Mouse (Mus musculus) retina, adult 2 months (tissue): Measurements from ENCODE around the gene Gm10273.

Source experiments
- DNase-seq: peaks from one replicate; pipeline ENCODE4 v3.0.0-alpha.2; 2012; ENCODE audit warnings: low read depth, low spot score

The Gm10273 gene

DNA sequence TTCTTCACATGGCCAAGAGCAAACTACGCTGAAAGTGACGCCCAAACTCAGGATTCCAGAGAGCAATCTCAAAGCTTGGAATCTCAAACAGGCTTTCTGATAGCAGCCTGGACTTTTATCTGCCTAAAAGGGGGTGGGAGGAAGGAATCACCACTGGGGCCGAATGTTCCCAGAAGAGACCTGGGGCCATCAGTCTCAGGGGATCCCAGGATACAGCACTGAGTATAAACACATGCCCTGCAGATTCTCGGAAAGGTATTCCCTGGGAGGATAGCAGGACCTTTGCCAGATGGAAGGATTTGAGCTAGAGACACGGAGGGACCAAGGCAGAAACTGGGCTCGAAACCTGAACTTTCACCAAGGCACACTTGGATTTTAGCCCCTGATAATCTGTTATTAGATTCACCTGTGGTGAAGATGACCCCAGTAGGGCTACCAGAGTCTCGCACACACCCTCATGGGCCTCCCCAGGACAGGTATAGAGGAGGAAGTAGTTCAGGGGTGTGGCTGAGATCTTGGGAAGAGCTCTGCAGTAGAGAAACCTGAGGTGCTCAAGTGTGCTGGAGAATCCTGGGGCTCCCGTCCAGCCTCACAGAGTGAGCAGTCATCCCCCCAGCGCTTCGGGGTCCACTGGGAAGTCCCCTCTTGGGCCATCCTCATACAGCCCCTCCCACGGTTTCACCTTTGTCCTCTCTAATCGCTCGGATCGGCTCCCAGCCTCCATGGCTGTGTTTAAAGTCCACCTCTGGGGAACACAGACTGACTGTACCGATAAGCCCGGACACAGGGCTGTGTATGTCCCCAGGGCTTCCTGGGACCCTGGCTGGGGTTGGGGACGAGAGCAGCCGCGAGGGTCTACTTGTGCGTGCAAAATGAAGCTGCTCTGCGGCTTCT is 7.7 kb downstream of the Gm10273 start, which contains the start of gene Pla2g12b:
Gene Pla2g12b, plus strand, starts transcription at position 762 of the 894 bp plus-strand sequence.
- no peak for DNase-seq

DNA sequence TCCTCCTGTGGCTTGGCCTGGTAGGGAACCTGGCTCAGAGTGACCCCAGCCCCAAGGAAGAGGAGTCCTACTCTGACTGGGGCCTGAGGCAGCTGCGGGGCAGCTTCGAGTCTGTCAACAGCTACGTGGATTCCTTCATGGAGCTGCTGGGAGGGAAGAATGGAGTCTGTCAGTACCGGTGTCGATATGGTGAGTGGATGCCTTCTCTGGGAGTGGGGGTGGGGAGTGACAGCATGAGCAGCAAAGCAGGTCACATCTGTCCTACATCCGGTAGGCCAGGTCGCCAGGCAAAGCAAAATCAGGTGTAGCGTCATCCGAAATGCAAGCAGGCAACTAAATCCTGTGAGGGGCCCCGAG is 8.3 kb downstream of the Gm10273 start:
- DNase-seq = peak; percentile 13

DNA sequence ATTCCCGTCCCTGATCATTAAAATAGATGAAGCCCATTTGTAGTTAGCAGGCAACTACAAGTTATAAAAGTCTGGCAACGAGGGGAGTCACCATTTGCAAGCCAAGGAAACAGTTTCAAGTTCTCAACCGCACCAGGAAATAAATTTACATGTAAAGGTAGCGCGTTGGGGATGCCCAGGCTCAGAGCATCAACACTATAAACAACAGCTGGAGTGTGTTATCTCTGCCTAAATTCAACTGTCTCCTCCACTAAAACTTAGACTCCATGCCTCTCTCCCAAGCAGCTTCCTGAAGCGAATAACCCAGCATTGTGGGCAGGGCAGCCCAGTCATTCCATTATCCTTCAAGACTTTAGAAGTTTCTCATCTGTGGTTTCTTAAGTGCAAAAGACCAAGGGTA is 13.1 kb downstream of the Gm10273 start:
- no peak for DNase-seq

DNA sequence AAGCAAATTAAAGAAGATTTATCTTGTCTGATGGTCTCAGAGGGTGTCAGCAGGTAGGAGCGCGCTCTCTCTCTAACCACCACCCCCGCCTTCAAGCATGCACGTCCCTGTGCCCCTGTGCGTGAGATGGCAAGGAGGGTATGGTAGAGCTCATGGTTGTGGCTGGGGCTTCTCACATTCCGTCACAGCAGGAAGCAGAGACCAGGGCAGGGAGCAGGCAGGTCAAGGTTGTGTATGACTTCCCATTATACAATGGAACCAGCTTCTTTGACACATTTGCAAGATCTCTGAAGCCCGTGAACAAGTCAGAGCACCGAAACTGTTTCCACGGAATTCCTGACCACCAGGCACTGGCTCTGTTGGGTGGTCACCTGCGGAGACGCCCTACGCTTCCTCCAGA is 14.8 kb downstream of the Gm10273 start:
- DNase-seq = no peak

DNA sequence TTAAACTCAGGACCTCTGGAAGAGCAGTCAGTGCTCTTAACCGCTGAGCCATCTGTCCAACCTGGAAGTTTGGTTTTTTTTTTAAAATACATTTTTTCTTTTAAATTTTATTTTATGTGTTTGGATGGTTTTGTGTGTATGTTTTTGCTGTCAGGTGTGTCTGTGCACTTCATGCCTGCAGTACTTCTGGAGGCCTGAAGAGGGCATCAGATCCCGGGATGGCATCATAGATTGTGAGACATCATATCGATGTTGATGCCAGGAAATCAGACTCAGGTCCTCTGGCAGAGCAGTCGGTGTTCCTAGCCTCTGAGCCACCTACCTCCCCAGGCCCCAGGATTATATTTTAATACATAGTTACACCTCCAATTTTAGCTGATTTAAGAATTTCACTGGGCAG is 18.3 kb downstream of the Gm10273 start:
- DNase-seq = no peak

DNA sequence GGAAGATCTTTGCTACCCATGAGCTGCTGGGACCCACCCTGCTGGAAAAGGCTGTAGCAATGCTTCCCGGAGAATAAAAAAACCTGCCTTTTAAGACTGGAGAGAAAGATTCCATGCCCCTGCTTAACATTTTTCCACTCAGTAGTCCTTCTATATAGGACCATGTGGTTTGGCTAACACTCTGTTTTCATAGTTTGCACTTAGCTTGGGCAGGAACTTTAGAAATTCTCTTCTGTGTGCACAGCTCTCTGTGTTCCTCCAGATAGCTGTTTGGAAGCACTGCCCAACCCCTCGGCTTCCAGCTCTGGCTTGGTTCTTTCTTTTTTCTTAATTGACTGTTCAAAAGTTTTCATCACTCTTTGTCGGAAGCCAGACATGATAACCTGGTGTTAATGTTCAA is 21.2 kb downstream of the Gm10273 start:
- DNase-seq = no peak

DNA sequence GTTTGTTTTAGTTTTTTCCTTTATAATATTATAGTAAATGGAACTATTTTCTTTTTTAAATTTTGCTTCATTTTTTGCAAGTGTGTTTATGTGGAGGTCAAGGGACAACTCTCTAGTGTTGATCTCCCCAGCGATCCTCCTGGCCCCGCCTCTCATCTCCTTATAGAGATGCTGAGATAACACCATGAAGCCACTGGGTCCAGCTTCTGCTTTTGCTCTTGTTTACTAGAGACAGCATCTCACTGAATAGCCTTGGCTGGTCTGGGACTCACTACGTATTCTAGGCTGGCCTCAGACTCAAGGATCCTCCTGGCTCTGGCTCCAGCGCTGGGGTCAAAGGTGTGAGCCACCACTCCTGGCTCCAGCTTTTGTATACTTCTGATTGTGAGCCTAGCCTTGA is 24.1 kb downstream of the Gm10273 start:
- no peak for DNase-seq

DNA sequence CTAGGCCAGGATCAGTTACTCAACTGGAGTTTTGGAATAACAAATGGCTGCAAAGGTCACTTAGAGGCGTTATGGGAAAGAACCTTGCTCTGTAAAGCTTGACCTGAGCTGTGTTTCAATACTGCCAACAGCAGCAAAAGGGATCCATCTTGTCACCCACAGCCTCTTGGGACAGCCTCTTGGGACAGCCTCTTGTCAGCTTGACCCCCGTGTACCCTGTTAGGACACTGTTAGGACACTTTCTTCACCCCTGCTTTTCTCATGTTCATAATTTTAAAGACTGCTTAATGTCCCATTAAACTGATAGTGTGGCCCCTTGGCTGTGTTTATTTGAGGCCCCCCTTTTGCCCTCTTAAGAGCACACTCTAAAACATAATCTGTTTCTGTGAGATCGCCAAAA is 29.0 kb downstream of the Gm10273 start:
- DNase-seq = no peak

DNA sequence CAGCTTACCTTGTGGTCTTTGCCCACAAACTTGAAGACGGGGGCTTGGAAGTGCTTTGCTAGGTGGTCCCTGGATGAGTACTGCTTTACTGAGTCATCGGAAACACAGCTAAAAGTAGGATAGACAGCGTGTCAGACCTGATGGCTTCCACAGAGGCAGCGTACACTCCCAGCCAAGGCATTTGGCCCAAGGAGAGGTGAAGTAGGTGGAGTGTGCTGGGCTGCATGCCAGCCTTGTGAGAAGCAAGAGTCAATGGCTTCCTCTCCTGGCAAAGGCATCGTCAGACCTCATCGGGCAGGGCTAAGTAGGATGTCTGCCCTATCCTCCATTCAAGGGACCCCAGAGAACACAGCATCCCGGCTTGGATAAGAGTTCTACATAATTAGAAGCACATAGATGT is 29.9 kb downstream of the Gm10273 start:
- DNase-seq = no peak

DNA sequence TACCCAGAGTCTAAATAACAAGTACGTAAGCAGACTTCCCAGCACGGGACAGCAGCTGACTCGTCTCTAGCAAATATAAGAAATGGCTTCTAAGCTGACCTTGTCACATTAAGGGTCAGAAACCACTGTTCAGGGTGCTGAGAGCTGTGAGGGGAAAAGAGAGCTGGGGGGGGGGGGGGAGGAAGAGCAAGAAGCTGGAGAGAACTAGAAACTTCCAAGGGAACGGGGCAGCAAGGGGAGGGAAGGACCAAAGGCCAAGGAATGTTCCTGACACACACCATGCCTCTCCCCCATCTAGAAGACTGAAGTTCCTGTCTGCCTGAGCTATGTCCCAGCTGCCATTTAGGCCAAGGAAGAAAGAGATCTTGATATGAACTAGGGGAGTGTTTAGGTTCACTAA is 30.9 kb downstream of the Gm10273 start:
- no peak for DNase-seq

DNA sequence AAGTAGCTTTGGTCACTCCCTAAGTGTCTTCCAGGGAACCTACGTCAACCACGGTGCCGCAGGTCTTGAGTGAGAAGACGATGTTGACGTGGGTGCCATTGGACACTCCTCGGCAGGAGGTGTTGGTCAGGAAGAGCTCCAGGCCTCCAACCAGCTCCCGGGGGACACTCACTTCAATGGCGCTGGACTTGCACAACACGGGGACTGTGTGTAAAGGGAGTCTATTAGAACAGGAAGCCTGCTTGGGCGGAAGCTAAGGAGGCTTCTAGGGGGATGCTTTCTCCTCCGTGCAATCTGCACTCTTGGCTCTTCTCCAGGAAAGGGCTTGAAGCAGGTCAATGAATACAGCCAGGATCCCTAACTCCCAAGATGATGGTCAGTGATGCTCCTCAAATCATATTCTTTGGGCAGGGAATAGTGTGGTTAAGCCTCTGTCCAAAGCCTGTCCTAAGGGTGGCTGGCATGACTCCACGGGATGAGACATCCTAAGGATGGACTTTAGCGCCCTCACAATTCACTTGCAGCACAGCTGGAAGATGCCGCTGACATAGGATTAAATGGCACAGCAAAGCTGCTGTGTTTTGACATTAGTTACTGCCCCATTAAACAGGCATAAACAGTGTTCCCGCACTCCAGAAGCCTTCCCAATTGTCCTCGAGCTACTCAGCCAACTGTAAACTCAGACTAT is 34.2 kb downstream of the Gm10273 start:
- no peak for DNase-seq

DNA sequence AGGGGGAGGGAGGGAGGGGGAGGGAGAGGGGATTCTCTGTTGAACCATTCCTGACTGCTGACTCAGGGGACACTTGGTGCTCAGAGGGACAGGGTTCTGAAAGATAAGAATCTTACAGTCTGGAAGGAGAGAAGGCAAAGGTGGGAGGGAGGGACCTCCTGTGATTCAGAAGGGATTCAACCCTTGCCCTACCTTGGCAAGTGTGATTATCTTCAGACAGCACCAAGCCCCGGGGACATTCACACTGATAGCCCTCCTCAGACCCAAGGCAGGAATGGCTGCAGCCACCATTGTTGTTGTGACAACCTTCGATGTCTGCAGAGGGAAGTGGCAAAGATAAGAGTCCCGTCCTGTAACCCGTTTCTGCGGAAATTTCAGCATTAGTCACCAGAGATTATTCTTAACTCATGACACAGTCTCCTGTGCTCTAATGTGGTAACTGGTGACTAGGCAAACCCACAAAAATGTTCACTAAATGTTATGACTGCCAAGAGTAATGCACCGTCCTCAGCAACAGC is 35.3 kb downstream of the Gm10273 start:
- no peak for DNase-seq

DNA sequence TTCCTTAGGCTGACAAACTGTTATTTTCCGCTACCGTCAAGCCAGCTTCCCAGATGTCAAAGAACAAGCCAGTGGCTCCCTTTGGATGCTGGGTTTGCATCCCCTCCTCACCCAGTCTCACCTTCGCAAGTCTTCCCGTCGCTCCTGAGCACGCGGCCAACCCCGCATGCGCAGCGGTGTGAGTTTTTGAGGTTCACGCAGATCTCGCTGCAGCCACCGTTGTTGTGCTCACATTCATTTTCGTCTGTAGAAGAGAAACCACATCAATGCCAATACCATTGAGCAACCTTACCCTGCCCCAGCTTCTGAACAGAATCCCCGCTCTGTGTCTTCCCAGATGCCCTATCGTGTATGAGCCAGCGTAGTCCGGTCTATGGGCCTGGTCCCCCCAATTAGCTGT is 40.3 kb downstream of the Gm10273 start:
- no peak for DNase-seq

DNA sequence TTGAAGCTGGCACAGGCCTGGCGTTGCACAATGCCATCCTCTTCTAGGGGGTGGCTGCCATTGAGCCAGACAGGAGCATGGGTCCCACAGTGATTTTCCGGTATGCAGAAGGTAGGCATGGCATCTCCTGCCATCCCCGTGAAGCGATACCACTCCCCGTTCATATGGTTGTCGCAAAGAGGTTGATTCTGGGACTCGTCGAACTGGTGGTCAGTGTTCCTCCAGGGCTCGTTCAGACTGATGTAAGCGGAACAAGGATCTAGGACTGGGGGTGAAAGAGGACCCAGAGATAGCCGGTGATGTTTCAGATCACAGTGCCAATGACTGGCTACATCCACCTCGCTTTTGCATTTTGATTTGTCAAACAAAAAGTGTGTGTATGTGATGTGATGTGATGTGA is 43.2 kb downstream of the Gm10273 start:
- DNase-seq = no peak

DNA sequence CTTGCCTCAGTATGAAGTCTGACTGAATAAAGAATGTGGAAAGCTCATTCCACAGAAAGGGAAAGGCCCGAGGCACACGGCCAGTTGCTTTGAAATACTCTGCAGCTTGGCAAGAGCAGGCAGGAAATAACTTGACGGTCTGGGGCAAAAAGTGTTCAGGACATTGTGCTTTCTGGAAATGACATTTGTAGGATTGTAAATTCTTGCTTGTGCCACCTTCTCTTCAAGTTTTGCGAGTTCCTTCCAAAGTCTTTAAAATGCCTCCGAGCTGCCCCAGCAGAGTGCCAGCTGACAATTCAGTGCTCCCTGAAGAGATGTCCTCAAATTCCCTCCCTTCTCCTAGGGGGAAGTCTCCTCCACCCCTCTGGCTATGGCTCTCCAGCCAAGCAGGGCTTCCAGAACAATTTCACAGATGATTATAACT is 44.1 kb downstream of the Gm10273 start:
- no peak for DNase-seq

DNA sequence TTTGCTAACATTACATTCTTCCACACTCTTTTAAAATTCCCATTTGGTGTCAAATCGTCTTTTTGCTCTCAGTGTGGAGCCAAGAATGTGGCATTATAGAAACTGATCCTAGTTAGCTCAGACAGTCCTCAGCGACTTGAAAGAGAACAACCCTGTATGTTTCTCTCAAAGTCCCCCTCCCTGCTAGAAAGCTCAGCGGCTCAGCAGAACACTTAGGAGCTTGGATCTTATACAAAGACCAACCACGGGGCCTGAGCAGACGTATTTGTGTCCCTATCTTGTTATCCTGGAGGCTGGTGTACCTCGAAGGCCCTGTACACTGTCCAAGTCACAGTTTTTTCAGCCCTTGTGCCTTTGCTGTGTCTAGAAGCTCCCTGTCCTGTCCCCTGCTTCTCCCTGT is 44.7 kb downstream of the Gm10273 start:
- DNase-seq = no peak

DNA sequence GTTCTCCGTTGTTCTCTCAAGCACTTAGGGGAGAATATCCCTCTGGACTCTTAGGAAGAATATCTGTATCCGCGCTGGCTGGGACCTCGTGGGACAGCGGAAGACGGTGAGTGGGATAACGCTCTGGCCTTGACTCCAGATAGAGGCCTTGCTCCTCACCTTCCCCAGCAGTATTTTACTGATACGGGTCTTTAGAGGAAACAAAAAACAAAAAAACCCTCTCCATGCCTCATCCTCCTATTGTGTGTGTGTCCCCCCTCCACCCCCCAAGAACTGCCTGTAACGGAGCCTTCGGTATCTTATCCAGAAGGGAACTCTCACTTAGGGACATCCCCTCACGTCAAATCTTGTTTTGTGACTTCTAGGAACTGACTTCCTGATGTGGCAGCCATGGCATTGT is 46.3 kb downstream of the Gm10273 start, which contains the start of gene Oit3:
Gene Oit3, minus strand, starts transcription at position 44 of the 400 bp plus-strand sequence.
- no peak for DNase-seq

DNA sequence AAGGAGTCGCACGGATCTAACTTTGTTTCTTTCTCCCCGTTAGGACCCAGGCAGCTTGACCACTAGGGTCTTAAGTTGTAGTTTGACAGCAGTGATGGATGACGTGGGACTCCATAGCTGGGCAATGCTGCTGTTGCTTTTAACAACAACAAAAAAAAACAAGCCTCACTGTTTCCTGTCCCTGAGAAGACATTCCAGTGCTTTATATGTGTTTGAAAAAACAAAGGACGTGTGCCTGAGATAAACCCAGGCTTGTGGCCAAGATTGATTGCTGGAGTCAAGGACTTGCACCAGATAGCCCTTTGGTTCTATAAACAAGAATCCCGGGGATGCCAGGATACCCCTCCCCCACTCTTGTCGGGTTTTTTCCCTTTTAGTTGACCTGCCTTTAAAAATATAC is 47.8 kb downstream of the Gm10273 start:
- DNase-seq = no peak

DNA sequence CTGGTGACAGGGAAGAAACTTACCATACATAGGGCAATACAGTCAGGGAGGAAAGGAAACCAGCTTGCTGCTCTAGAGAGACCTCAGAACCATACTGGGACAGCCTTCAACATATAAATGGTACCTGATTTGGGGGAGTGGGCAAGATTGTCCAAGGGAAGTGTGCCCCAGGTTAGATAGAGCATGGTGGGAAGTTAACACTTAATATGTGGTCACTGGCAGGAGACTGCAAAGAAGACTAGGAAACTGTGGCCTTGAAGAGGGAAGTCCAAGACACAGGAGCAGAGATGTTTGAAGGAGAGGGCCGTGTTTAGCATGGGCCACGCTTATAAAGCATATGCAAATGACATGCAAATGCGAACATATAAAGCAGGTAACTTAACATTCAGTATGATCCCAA is 48.7 kb downstream of the Gm10273 start:
- DNase-seq = no peak

DNA sequence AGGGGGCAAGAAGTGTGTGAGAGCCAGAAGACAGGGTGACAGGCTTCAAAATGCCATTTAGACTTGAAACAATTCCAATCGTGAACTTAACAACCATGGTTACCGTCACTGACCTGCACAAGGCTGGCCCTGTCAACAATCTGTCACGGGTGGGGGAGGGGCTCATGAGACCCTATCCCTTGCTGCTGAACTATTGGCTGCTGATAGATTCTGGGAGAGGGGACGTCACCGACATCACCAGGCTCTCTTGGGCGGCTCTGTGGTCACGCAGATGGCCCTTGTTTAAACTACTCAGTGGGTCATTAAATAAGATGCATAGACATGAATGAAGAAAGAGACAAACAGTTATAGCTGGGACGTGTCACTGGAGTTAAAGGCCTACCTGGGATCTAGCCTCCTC is 49.2 kb downstream of the Gm10273 start:
- DNase-seq = no peak
